33 mouse cellular contexts compared by ENCODE assay signal in genomic region chr2:172951976-172952375, GRCm38 (mm10). TPM values are rescaled to one million over a fixed set of nuclear protein-coding genes. Genes with fewer than 3 reads are reported as not detected.
DNase-seq lines count a peak whose midpoint lies in the region; ATAC-seq and TF ChIP-seq lines count a peak whose summit lies in the region.
"Had no signal": no experiment of that assay in that cellular context is flagged by ENCODE, and none has a peak within 500 bp of the region (broad histone marks: within the 10 kb centered on the region; RNA-seq: fewer than 3 reads in every experiment).

No protein-coding gene starts in this region.

- ATAC-seq in kidney, embryonic 16.5 days (ENCODE audit: low FRiP score, low TSS enrichment), result no peak
- ATAC-seq in lung, embryonic 14.5 days (ENCODE audit: insufficient read depth), result no peak
- ATAC-seq: hindbrain, embryonic 16.5 days; intestine, embryonic 16.5 days; midbrain, embryonic 16.5 days had no signal

- WGBS in kidney, adult 2 months, result 81% methylated on average over 2 of the region's 2 CpGs
- WGBS in kidney, embryonic 16.5 days, result 80% methylated on average over 2 of the region's 2 CpGs
- WGBS in lung, embryonic 14.5 days, result 72% methylated on average over 2 of the region's 2 CpGs

- H3K27me3 ChIP-seq in kidney, adult 2 months (replicated peaks; ENCODE audit: control insufficient read depth, insufficient read depth, low read length), result no peaks in the 10 kb centered on the region
- no peaks in the 10 kb centered on the region for H3K27me3 ChIP-seq in kidney, embryonic 16.5 days (ENCODE audit: insufficient read depth, low read length)
- no peaks in the 10 kb centered on the region for H3K27me3 ChIP-seq in lung, embryonic 14.5 days (ENCODE audit: insufficient read depth, low read length)
- H3K27me3 ChIP-seq: heart, embryonic 15.5 days; neural tube, embryonic 12.5 days had no signal

- peaks cover 17% of the 10 kb centered on the region for H3K9me3 ChIP-seq in kidney, embryonic 16.5 days (ENCODE audit: low read length)
- H3K9me3 ChIP-seq in lung, embryonic 14.5 days (ENCODE audit: low read depth, low read length), result peaks cover under 1% of the 10 kb centered on the region; the same call in 1 of the 2 replicates

- no peak for DNase-seq in kidney, adult 2 months
- DNase-seq in lung, embryonic 14.5 days, result no peak
- DNase-seq in lung, postnatal 14 days, result no peak
- peak; percentile 77 for DNase-seq in R1 (ENCODE audit: low read depth, low spot score)
- DNase-seq in gastrocnemius, adult 18-20 months (ENCODE audit: low spot score), result no peak
- no peak for DNase-seq in layer of hippocampus, adult 18-20 months (ENCODE audit: low spot score in 2 of 2)
- DNase-seq: adrenal gland, adult 8-10 months; cerebellum, adult 2 months; cerebellum, postnatal 14 days; gastrocnemius, postnatal 25 days; heart, adult 11 months; kidney, postnatal 4 days; layer of hippocampus, adult 9-11 months; liver; lung, adult 18-20 months; lung, postnatal 10 days; right cerebral cortex, adult 18-20 months; spleen, adult 18-20 months; thymus, adult 2 months had no signal

- TF ChIP-seq CTCF in kidney, adult 2 months (conservative IDR thresholded peaks at IDR 0.05; ENCODE audit: insufficient read depth, insufficient read length, low read depth, low read length), result 0 out of 2 replicates have a peak, but pooled peaks have one; percentile 12
- TF ChIP-seq CTCF in lung, embryonic 14.5 days (IDR thresholded peaks at IDR 0.05; ENCODE audit: low read depth), result 0 out of 2 replicates have a peak, but pooled peaks have one; percentile 10

- no peak overlapping the region for H3K4me2 ChIP-seq in kidney, embryonic 16.5 days (replicated peaks; ENCODE audit: low read depth, low read length)
- H3K4me2 ChIP-seq in lung, embryonic 14.5 days, result no peak overlapping the region
- H3K4me2 ChIP-seq: forebrain, embryonic 12.5 days; heart, embryonic 15.5 days; kidney, embryonic 15.5 days; neural tube, embryonic 12.5 days had no signal

- H3K36me3 ChIP-seq in kidney, adult 2 months (ENCODE audit: control insufficient read depth, insufficient read depth, low read length), result no peaks in the 10 kb centered on the region
- 0 out of 2 replicates have a peak, but pooled peaks cover 3% of the 10 kb centered on the region for H3K36me3 ChIP-seq in kidney, embryonic 16.5 days (ENCODE audit: insufficient read depth, low read length)
- H3K36me3 ChIP-seq in lung, embryonic 14.5 days (ENCODE audit: insufficient read depth), result no peaks in the 10 kb centered on the region
- H3K36me3 ChIP-seq: forebrain, embryonic 12.5 days; heart, embryonic 10.5 days; heart, embryonic 15.5 days; kidney, embryonic 15.5 days; neural tube, embryonic 12.5 days had no signal

- H3K4me1 ChIP-seq in kidney, adult 2 months (ENCODE audit: control insufficient read depth, insufficient read depth, low read length), result no peaks in the 10 kb centered on the region
- H3K4me1 ChIP-seq in kidney, embryonic 16.5 days (ENCODE audit: insufficient read depth, low read length), result peaks cover 3% of the 10 kb centered on the region; the same call in 1 of the 2 replicates
- no peaks in the 10 kb centered on the region for H3K4me1 ChIP-seq in lung, embryonic 14.5 days (ENCODE audit: insufficient read depth)
- H3K4me1 ChIP-seq: neural tube, embryonic 12.5 days had no signal

- no peak overlapping the region for H3K4me3 ChIP-seq in kidney, adult 2 months (ENCODE audit: insufficient read depth, low read depth, low read length)
- H3K4me3 ChIP-seq in kidney, embryonic 16.5 days (ENCODE audit: low read length), result no peak overlapping the region
- no peak overlapping the region for H3K4me3 ChIP-seq in lung, embryonic 14.5 days (ENCODE audit: low read depth, low read length)
- H3K4me3 ChIP-seq: erythroblast, embryonic 14.5 days; forebrain, embryonic 12.5 days; heart, embryonic 10.5 days; heart, embryonic 15.5 days; kidney, embryonic 15.5 days; midbrain, embryonic 10.5 days; myocyte; neural tube, embryonic 12.5 days had no signal

- H3K27ac ChIP-seq in kidney, adult 2 months (ENCODE audit: insufficient read depth, low read depth, low read length), result no peak overlapping the region
- no peak overlapping the region for H3K27ac ChIP-seq in kidney, embryonic 16.5 days (ENCODE audit: low read length)
- no peak overlapping the region for H3K27ac ChIP-seq in lung, embryonic 14.5 days (ENCODE audit: low read depth)
- H3K27ac ChIP-seq: forebrain, embryonic 12.5 days; heart, embryonic 15.5 days; kidney, embryonic 15.5 days; midbrain, embryonic 10.5 days; neural tube, embryonic 12.5 days had no signal

- TF ChIP-seq POLR2A in kidney, adult 2 months (IDR thresholded peaks at IDR 0.05; ENCODE audit: low read depth, low read length), result no peak

- H3K9ac ChIP-seq in kidney, embryonic 16.5 days (replicated peaks; ENCODE audit: low read length), result no peak overlapping the region
- no peak overlapping the region for H3K9ac ChIP-seq in lung, embryonic 14.5 days
- H3K9ac ChIP-seq: forebrain, embryonic 12.5 days; heart, embryonic 15.5 days; kidney, embryonic 15.5 days; neural tube, embryonic 12.5 days had no signal

RNA-seq across cellular contexts. Expression of gene Bmp7, which starts 11.9 kb away (rescaled TPM):
- polyA plus RNA-seq in kidney, adult 2 months (2012; rRNA removed), result 47.6 and 51.2 TPM in 2 replicates
- 39.8 and 49.7 TPM in 2 replicates for polyA plus RNA-seq in kidney, embryonic 16.5 days (2015; fragmentation: Nextera tagmentation; extraction: Ambion mirVana)
- 9.6 and 10.7 TPM in 2 replicates for polyA plus RNA-seq in lung, embryonic 14.5 days (2014; fragmentation: Nextera tagmentation; extraction: Ambion mirVana)
- total RNA-seq in gastrocnemius, adult 18-20 months (2021), result under 1 TPM; 0.45 to 0.68 TPM
- total RNA-seq in layer of hippocampus, adult 18-20 months (2021), result 1 to 10 TPM; 4.8 to 5.1 TPM
- polyA plus RNA-seq: erythroblast, embryonic 14.5 days; myocyte had no signal

RNA-seq across cellular contexts. Expression of gene Spo11, which starts 25.5 kb away (rescaled TPM):
- polyA plus RNA-seq in kidney, adult 2 months (2012; rRNA removed), result 0.14 and 0.17 TPM in 2 replicates
- 0.05 and 0.23 TPM in 2 replicates for polyA plus RNA-seq in kidney, embryonic 16.5 days (2015; fragmentation: Nextera tagmentation; extraction: Ambion mirVana)
- polyA plus RNA-seq in lung, embryonic 14.5 days (2014; fragmentation: Nextera tagmentation; extraction: Ambion mirVana), result 0.13 and 0.15 TPM in 2 replicates
- not detected for total RNA-seq in gastrocnemius, adult 18-20 months (2021)
- total RNA-seq in layer of hippocampus, adult 18-20 months (2021), result not detected
- total RNA-seq: adrenal gland, adult 8-10 months; adrenal gland, postnatal 4 days; gastrocnemius, postnatal 25 days; heart, postnatal 25 days had no signal
- polyA plus RNA-seq: heart, embryonic 15.5 days; myocyte had no signal

RNA-seq across cellular contexts. Expression of gene Rae1, which starts 47.9 kb away (rescaled TPM):
- 53.8 and 56.7 TPM in 2 replicates for polyA plus RNA-seq in kidney, adult 2 months (2012; rRNA removed)
- polyA plus RNA-seq in kidney, embryonic 16.5 days (2015; fragmentation: Nextera tagmentation; extraction: Ambion mirVana), result 143 and 146 TPM in 2 replicates
- 137 and 142 TPM in 2 replicates for polyA plus RNA-seq in lung, embryonic 14.5 days (2014; fragmentation: Nextera tagmentation; extraction: Ambion mirVana)
- 10 to 100 TPM; 11.0 to 11.2 TPM for total RNA-seq in gastrocnemius, adult 18-20 months (2021)
- 10 to 100 TPM; 70.3 to 75.5 TPM for total RNA-seq in layer of hippocampus, adult 18-20 months (2021)
